Mouse (Mus musculus) erythroblast, embryonic 14.5 days (primary cell): ENCODE data around the gene Chst11.

ENCODE experiments used
- GATA1 ChIP-seq: IDR thresholded peaks from 2 replicates; pipeline ENCODE4 v1.6.1; 2012; ENCODE audit warnings: low read length, inconsistent platforms, mixed read lengths
- TAL1 ChIP-seq: IDR thresholded peaks from 3 replicates; pipeline ENCODE4 v1.6.1; 2012; ENCODE audit warnings: low read length, inconsistent platforms, mixed read lengths

DNA sequence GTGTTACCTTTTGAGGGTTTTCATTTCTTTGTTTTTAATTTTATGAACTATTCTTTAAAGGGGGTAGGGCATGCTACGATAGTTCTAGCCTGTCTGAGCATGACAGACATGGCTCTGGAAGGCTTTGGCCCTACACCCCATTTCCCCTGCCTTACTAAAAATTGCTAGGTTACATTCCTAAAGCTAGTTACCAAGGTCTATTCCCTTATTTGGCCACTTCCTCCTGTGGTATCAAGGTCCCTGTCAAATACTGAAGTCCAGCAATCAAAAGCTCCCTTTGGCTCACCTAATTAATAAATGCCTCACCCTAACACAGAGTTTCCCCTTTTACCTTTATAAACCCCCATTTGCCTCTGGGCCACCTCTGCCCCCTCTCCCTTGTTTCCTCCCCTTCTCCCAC, 167.4 kb downstream of the Chst11 start:
- TF ChIP-seq TAL1: no peak
- no peak for TF ChIP-seq GATA1
